Mouse (Mus musculus): Measurements from ENCODE around the gene Tub. TPM values are rescaled to one million over a fixed set of nuclear protein-coding genes. Genes with fewer than 3 reads are reported as not detected.

The Tub gene
- polyA plus RNA-seq, 1 experiment from 2014 or later, result 0.11 TPM

- no peaks in the 10 kb centered on the region for H3K27me3 ChIP-seq (ENCODE audit: control insufficient read depth, insufficient read depth, low read depth, low read length)
- H3K9me3 ChIP-seq (replicated peaks; ENCODE audit: control insufficient read depth, low read length), result no peaks in the 10 kb centered on the region; the same call in 1 of the 2 replicates
- H3K27ac ChIP-seq (ENCODE audit: low read length), result no peak overlapping the region
- H3K36me3 ChIP-seq (ENCODE audit: control insufficient read depth, insufficient read depth), result peaks cover 35% of the 10 kb centered on the region
- H3K4me3 ChIP-seq (ENCODE audit: low read depth, low read length), result no peak overlapping the region
- H3K4me1 ChIP-seq (ENCODE audit: control insufficient read depth, low read depth, low read length), result peaks cover 15% of the 10 kb centered on the region
- no peak overlapping the region for H3K4me2 ChIP-seq (ENCODE audit: low read depth, low read length)
- no peak overlapping the region for H3K9ac ChIP-seq (ENCODE audit: low read depth, low read length)
- 72% methylated on average over 4 of the region's 4 CpGs for WGBS (ENCODE audit: insufficient replicate concordance)
- ATAC-seq (ENCODE audit: low read depth), result no peak
These were observed 13.5 kb upstream of the Tub start for GRCm38 (mm10) chr7:108936591-108936990.

GRCm38 (mm10) chr7:108941466-108941865 is 8.7 kb upstream of the Tub start:
- Histone ChIP-seq H3K27ac (ENCODE audit: low read length) (no peak overlapping the region), H3K9ac (ENCODE audit: low read depth, low read length) (no peak overlapping the region), H3K9me3 (replicated peaks; ENCODE audit: control insufficient read depth, low read length) (no peaks in the 10 kb centered on the region), H3K4me3 (ENCODE audit: low read depth, low read length) (no peak overlapping the region), H3K4me2 (ENCODE audit: low read depth, low read length) (no peak overlapping the region), H3K36me3 (ENCODE audit: control insufficient read depth, insufficient read depth) (peaks cover 42% of the 10 kb centered on the region), H3K27me3 (ENCODE audit: control insufficient read depth, insufficient read depth, low read depth, low read length) (no peaks in the 10 kb centered on the region), H3K4me1 (ENCODE audit: control insufficient read depth, low read depth, low read length) (peaks cover under 1% of the 10 kb centered on the region; the same call in 1 of the 2 replicates)
- ATAC-seq (ENCODE audit: low read depth), result no peak
- 75% methylated on average over 9 of the region's 9 CpGs for WGBS (ENCODE audit: insufficient replicate concordance)

GRCm38 (mm10) chr7:108944002-108944401 is 6.1 kb upstream of the Tub start:
- H3K27ac ChIP-seq (ENCODE audit: low read length), result no peak overlapping the region
- H3K27me3 ChIP-seq (ENCODE audit: control insufficient read depth, insufficient read depth, low read depth, low read length), result peaks cover 3% of the 10 kb centered on the region; the same call in 1 of the 2 replicates
- ATAC-seq (ENCODE audit: low read depth), result 0 out of 2 replicates have a peak, but pooled peaks have one; percentile 28
- H3K4me1 ChIP-seq (ENCODE audit: control insufficient read depth, low read depth, low read length), result no peaks in the 10 kb centered on the region
- peaks cover 29% of the 10 kb centered on the region for H3K36me3 ChIP-seq (ENCODE audit: control insufficient read depth, insufficient read depth)
- 11% methylated on average over 2 of the region's 2 CpGs for WGBS (ENCODE audit: insufficient replicate concordance)
- H3K4me2 ChIP-seq (ENCODE audit: low read depth, low read length), result no peak overlapping the region
- H3K4me3 ChIP-seq (ENCODE audit: low read depth, low read length), result no peak overlapping the region
- H3K9ac ChIP-seq (ENCODE audit: low read depth, low read length), result no peak overlapping the region
- H3K9me3 ChIP-seq (replicated peaks; ENCODE audit: control insufficient read depth, low read length), result no peaks in the 10 kb centered on the region

- H3K36me3 ChIP-seq (ENCODE audit: control insufficient read depth, insufficient read depth), result no peaks in the 10 kb centered on the region
- no peak overlapping the region for H3K27ac ChIP-seq (ENCODE audit: low read length)
- H3K27me3 ChIP-seq (ENCODE audit: control insufficient read depth, insufficient read depth, low read depth, low read length), result peaks cover 41% of the 10 kb centered on the region
- no peak overlapping the region for H3K4me2 ChIP-seq (ENCODE audit: low read depth, low read length)
- H3K4me1 ChIP-seq (ENCODE audit: control insufficient read depth, low read depth, low read length), result no peaks in the 10 kb centered on the region; the same call in 1 of the 2 replicates
- no peak for ATAC-seq (ENCODE audit: low read depth)
- no peak overlapping the region for H3K9ac ChIP-seq (ENCODE audit: low read depth, low read length)
- H3K4me3 ChIP-seq (ENCODE audit: low read depth, low read length), result no peak overlapping the region
- H3K9me3 ChIP-seq (replicated peaks; ENCODE audit: control insufficient read depth, low read length), result no peaks in the 10 kb centered on the region
These were observed 1.5 kb upstream of the Tub start for GRCm38 (mm10) chr7:108948611-108949010.

GRCm38 (mm10) chr7:108949301-108949700 is 837 bp upstream of the Tub start:
- Histone ChIP-seq H3K4me2 (ENCODE audit: low read depth, low read length) (no peak overlapping the region), H3K4me1 (ENCODE audit: control insufficient read depth, low read depth, low read length) (no peaks in the 10 kb centered on the region; the same call in 1 of the 2 replicates), H3K4me3 (ENCODE audit: low read depth, low read length) (no peak overlapping the region), H3K36me3 (ENCODE audit: control insufficient read depth, insufficient read depth) (no peaks in the 10 kb centered on the region), H3K9ac (ENCODE audit: low read depth, low read length) (no peak overlapping the region), H3K27ac (ENCODE audit: low read length) (no peak overlapping the region), H3K27me3 (ENCODE audit: control insufficient read depth, insufficient read depth, low read depth, low read length) (peaks cover 41% of the 10 kb centered on the region), H3K9me3 (replicated peaks; ENCODE audit: control insufficient read depth, low read length) (no peaks in the 10 kb centered on the region)
- WGBS (ENCODE audit: insufficient replicate concordance), result 51% methylated on average over 2 of the region's 2 CpGs
- ATAC-seq (ENCODE audit: low read depth), result no peak

GRCm38 (mm10) chr7:108950762-108951331 is 709 bp downstream of the Tub start:
- Histone ChIP-seq H3K9me3 (replicated peaks; ENCODE audit: control insufficient read depth, low read length) (no peaks in the 10 kb centered on the region), H3K27ac (ENCODE audit: low read length) (no peak overlapping the region), H3K27me3 (ENCODE audit: control insufficient read depth, insufficient read depth, low read depth, low read length) (peaks cover 41% of the 10 kb centered on the region), H3K4me3 (ENCODE audit: low read depth, low read length) (peak overlapping the region; percentile 18), H3K9ac (ENCODE audit: low read depth, low read length) (no peak overlapping the region), H3K36me3 (ENCODE audit: control insufficient read depth, insufficient read depth) (no peaks in the 10 kb centered on the region), H3K4me2 (ENCODE audit: low read depth, low read length) (peak overlapping the region; percentile 35; the same call in 1 of the 2 replicates), H3K4me1 (ENCODE audit: control insufficient read depth, low read depth, low read length) (no peaks in the 10 kb centered on the region; the same call in 1 of the 2 replicates)
- WGBS (ENCODE audit: insufficient replicate concordance), result 3% methylated on average over 52 of the region's 52 CpGs
- no peak for ATAC-seq (ENCODE audit: low read depth)

- Histone ChIP-seq H3K4me1 (ENCODE audit: control insufficient read depth, low read depth, low read length) (no peaks in the 10 kb centered on the region; the same call in 1 of the 2 replicates), H3K9ac (ENCODE audit: low read depth, low read length) (no peak overlapping the region), H3K4me3 (ENCODE audit: low read depth, low read length) (no peak overlapping the region), H3K27me3 (ENCODE audit: control insufficient read depth, insufficient read depth, low read depth, low read length) (peaks cover 41% of the 10 kb centered on the region), H3K27ac (ENCODE audit: low read length) (no peak overlapping the region), H3K9me3 (replicated peaks; ENCODE audit: control insufficient read depth, low read length) (no peaks in the 10 kb centered on the region), H3K4me2 (ENCODE audit: low read depth, low read length) (no peak overlapping the region), H3K36me3 (ENCODE audit: control insufficient read depth, insufficient read depth) (no peaks in the 10 kb centered on the region)
- no peak for ATAC-seq (ENCODE audit: low read depth)
- 28% methylated on average over 6 of the region's 6 CpGs for WGBS (ENCODE audit: insufficient replicate concordance)
These were observed 2.7 kb downstream of the Tub start for GRCm38 (mm10) chr7:108952801-108953200.

- 32% methylated on average over 4 of the region's 4 CpGs for WGBS (ENCODE audit: insufficient replicate concordance)
- Histone ChIP-seq H3K4me1 (ENCODE audit: control insufficient read depth, low read depth, low read length) (no peaks in the 10 kb centered on the region; the same call in 1 of the 2 replicates), H3K9me3 (replicated peaks; ENCODE audit: control insufficient read depth, low read length) (no peaks in the 10 kb centered on the region), H3K9ac (ENCODE audit: low read depth, low read length) (no peak overlapping the region), H3K27me3 (ENCODE audit: control insufficient read depth, insufficient read depth, low read depth, low read length) (peaks cover 37% of the 10 kb centered on the region), H3K36me3 (ENCODE audit: control insufficient read depth, insufficient read depth) (no peaks in the 10 kb centered on the region), H3K4me2 (ENCODE audit: low read depth, low read length) (no peak overlapping the region), H3K27ac (ENCODE audit: low read length) (no peak overlapping the region), H3K4me3 (ENCODE audit: low read depth, low read length) (no peak overlapping the region)
- ATAC-seq (ENCODE audit: low read depth), result no peak
These were observed 4.0 kb downstream of the Tub start for GRCm38 (mm10) chr7:108954185-108954584.

- no peak overlapping the region for H3K27ac ChIP-seq (ENCODE audit: low read length)
- no peak overlapping the region for H3K4me3 ChIP-seq (ENCODE audit: low read depth, low read length)
- H3K4me1 ChIP-seq (ENCODE audit: control insufficient read depth, low read depth, low read length), result no peaks in the 10 kb centered on the region
- H3K9me3 ChIP-seq (replicated peaks; ENCODE audit: control insufficient read depth, low read length), result no peaks in the 10 kb centered on the region
- no peak for ATAC-seq (ENCODE audit: low read depth)
- 34% methylated on average over 2 of the region's 2 CpGs for WGBS (ENCODE audit: insufficient replicate concordance)
- peaks cover 2% of the 10 kb centered on the region for H3K27me3 ChIP-seq (ENCODE audit: control insufficient read depth, insufficient read depth, low read depth, low read length)
- H3K4me2 ChIP-seq (ENCODE audit: low read depth, low read length), result no peak overlapping the region
- H3K9ac ChIP-seq (ENCODE audit: low read depth, low read length), result no peak overlapping the region
- no peaks in the 10 kb centered on the region for H3K36me3 ChIP-seq (ENCODE audit: control insufficient read depth, insufficient read depth)
These were observed 7.6 kb downstream of the Tub start for GRCm38 (mm10) chr7:108957734-108958133.
